Mouse (Mus musculus): ENCODE measurements around the gene Styx.

- TF ChIP-seq POLR2A (IDR thresholded peaks at IDR 0.05; ENCODE audit: low read depth, low read length) (no peak), CTCF (IDR thresholded peaks at IDR 0.05; ENCODE audit: extremely low read depth, insufficient read length, insufficient replicate concordance, low read depth, low read length) (no peak)
These were observed 25.4 kb upstream of the Styx start for GRCm38 (mm10) chr14:45325471-45325870.
